ENCODE assay signal across 8 mouse cellular contexts in genomic region chr5:28209549-28210431, GRCm38 (mm10). TPM values are rescaled to one million over a fixed set of nuclear protein-coding genes. Genes with fewer than 3 reads are reported as not detected.
A peak's percentile ranks its signal among the peaks of the same experiment; 100 is the strongest.
DNase-seq lines count a peak whose midpoint lies in the region; ATAC-seq lines count a peak whose summit lies in the region.

No protein-coding gene starts in this region.

- peaks cover 9% of the 10 kb centered on the region for H3K4me1 ChIP-seq in embryonic facial prominence, embryonic 15.5 days
- peaks cover 26% of the 10 kb centered on the region; the same call in 1 of the 2 replicates for H3K4me1 ChIP-seq in midbrain, embryonic 12.5 days

- no peaks in the 10 kb centered on the region for H3K9me3 ChIP-seq in embryonic facial prominence, embryonic 15.5 days (replicated peaks)
- no peaks in the 10 kb centered on the region for H3K9me3 ChIP-seq in midbrain, embryonic 12.5 days

- no peak overlapping the region for H3K9ac ChIP-seq in embryonic facial prominence, embryonic 15.5 days
- H3K9ac ChIP-seq in midbrain, embryonic 12.5 days (replicated peaks) = peak overlapping the region; percentile 68

- peaks cover 91% of the 10 kb centered on the region for H3K27me3 ChIP-seq in embryonic facial prominence, embryonic 15.5 days
- H3K27me3 ChIP-seq in midbrain, embryonic 12.5 days = peaks cover 76% of the 10 kb centered on the region

- H3K27ac ChIP-seq in embryonic facial prominence, embryonic 15.5 days (replicated peaks) = no peak overlapping the region
- peak overlapping the region; percentile 90 for H3K27ac ChIP-seq in midbrain, embryonic 12.5 days (replicated peaks)

- H3K4me3 ChIP-seq in embryonic facial prominence, embryonic 15.5 days (replicated peaks) = peak overlapping the region; percentile 32
- H3K4me3 ChIP-seq in midbrain, embryonic 12.5 days = peak overlapping the region; percentile 57

- H3K4me2 ChIP-seq in embryonic facial prominence, embryonic 15.5 days (replicated peaks) = peak overlapping the region; percentile 51
- peak overlapping the region; percentile 60 for H3K4me2 ChIP-seq in midbrain, embryonic 12.5 days (replicated peaks)

- ATAC-seq in embryonic facial prominence, embryonic 15.5 days (ENCODE audit: insufficient number of reproducible peaks, low FRiP score, low TSS enrichment, low read depth) = no peak
- ATAC-seq in midbrain, embryonic 12.5 days (ENCODE audit: low FRiP score, low read depth) = peak; percentile 89

- H3K36me3 ChIP-seq in embryonic facial prominence, embryonic 15.5 days = no peaks in the 10 kb centered on the region
- no peaks in the 10 kb centered on the region for H3K36me3 ChIP-seq in midbrain, embryonic 12.5 days

- under 1% methylated on average over 80 of the region's 80 CpGs for WGBS in embryonic facial prominence, embryonic 15.5 days
- WGBS in midbrain, embryonic 12.5 days = under 1% methylated on average over 80 of the region's 80 CpGs

- DNase-seq in right cerebral cortex, postnatal 4 days = peak; percentile 18
- no peak for DNase-seq in right cerebral cortex, postnatal 36 days (ENCODE audit: low spot score in 2 of 2)
- DNase-seq in kidney, adult 9 months = peak; percentile 47
- no peak for DNase-seq in gastrocnemius, postnatal 4 days (ENCODE audit: low spot score in 2 of 2)
- no peak for DNase-seq in layer of hippocampus, adult 18-20 months (ENCODE audit: low spot score in 2 of 2)
- no peak for DNase-seq in layer of hippocampus, postnatal 25 days (ENCODE audit: extremely low spot score in 1 of 2, low spot score in 1 of 2)

RNA-seq across cellular contexts. Expression of gene Cnpy1, which starts 35.8 kb away (rescaled TPM):
- 1.6 and 2.3 TPM in 2 replicates for polyA plus RNA-seq in embryonic facial prominence, embryonic 15.5 days (2015; fragmentation: Nextera tagmentation; extraction: Ambion mirVana)
- polyA plus RNA-seq in midbrain, embryonic 12.5 days (2016; fragmentation: Nextera tagmentation; extraction: Ambion mirVana) = 96.7 and 148 TPM in 2 replicates
- total RNA-seq in gastrocnemius, postnatal 4 days (2021) = not detected
- total RNA-seq in layer of hippocampus, adult 18-20 months (2021) = under 1 TPM; 0.18 to 0.22 TPM
- total RNA-seq in layer of hippocampus, postnatal 25 days (2021) = under 1 TPM; 0.19 to 0.81 TPM

RNA-seq across cellular contexts. Expression of gene En2, which starts 44.3 kb away (rescaled TPM):
- not detected in 2 replicates for polyA plus RNA-seq in embryonic facial prominence, embryonic 15.5 days (2015; fragmentation: Nextera tagmentation; extraction: Ambion mirVana)
- polyA plus RNA-seq in midbrain, embryonic 12.5 days (2016; fragmentation: Nextera tagmentation; extraction: Ambion mirVana) = 1.5 and 2.1 TPM in 2 replicates
- total RNA-seq in gastrocnemius, postnatal 4 days (2021) = under 1 TPM in 1 of 2 experiments, not detected in 1; 0.18 TPM
- total RNA-seq in layer of hippocampus, adult 18-20 months (2021) = under 1 TPM; 0.33 to 0.54 TPM
- total RNA-seq in layer of hippocampus, postnatal 25 days (2021) = under 1 TPM; 0.34 to 0.56 TPM

Comparison
In these comparisons a context has a peak if more than half of its experiments do, and no peak if none do; other contexts are left out.
1. DNase-seq: peak in right cerebral cortex, postnatal 4 days (single experiment) and kidney, adult 9 months (single experiment); none in right cerebral cortex, postnatal 36 days (0 of 2), gastrocnemius, postnatal 4 days (0 of 2), layer of hippocampus, adult 18-20 months (0 of 2) and layer of hippocampus, postnatal 25 days (0 of 2).